Mouse (Mus musculus): ENCODE measurements at regions not wholly inside any gene's neighbourhood (a gene's known extent, or its start where the extent isn't known, plus 50 kb on each side); places are given as distances from the start of the nearest gene placed in this dataset.

GRCm38 (mm10) chr6:140342881-140343280, 81.0 kb upstream of the Plekha5 start:
- Histone ChIP-seq H3K36me3 (no peaks in the 10 kb centered on the region), H3K27me3 (no peaks in the 10 kb centered on the region)

GRCm38 (mm10) chr6:140339731-140340130, 84.1 kb upstream of the Plekha5 start:
- ATAC-seq (ENCODE audit: insufficient number of reproducible peaks, low FRiP score, low TSS enrichment, low read depth) = no peak

More at GRCm38 (mm10) chr6:140342881-140343280, 81.0 kb upstream of the Plekha5 start:
- Histone ChIP-seq H3K9me3 (replicated peaks) (no peaks in the 10 kb centered on the region), H3K27ac (replicated peaks) (no peak overlapping the region), H3K4me3 (replicated peaks) (no peak overlapping the region), H3K4me2 (replicated peaks) (no peak overlapping the region), H3K9ac (no peak overlapping the region), H3K4me1 (peaks cover 1% of the 10 kb centered on the region; the same call in 1 of the 2 replicates)
- WGBS = 63% methylated on average over 1 of the region's 1 CpGs
- ATAC-seq (ENCODE audit: insufficient number of reproducible peaks, low FRiP score, low TSS enrichment, low read depth) = no peak

GRCm38 (mm10) chr6:140337897-140338749, 85.7 kb upstream of the Plekha5 start:
- H3K27ac ChIP-seq (replicated peaks) = no peak overlapping the region
- peak overlapping the region; percentile 12; the same call in 1 of the 2 replicates for H3K4me3 ChIP-seq (replicated peaks)
- H3K27me3 ChIP-seq = no peaks in the 10 kb centered on the region
- peak overlapping the region; percentile 13 for H3K4me2 ChIP-seq (replicated peaks)
- H3K36me3 ChIP-seq = no peaks in the 10 kb centered on the region
- 46% methylated on average over 19 of the region's 19 CpGs for WGBS
- H3K9ac ChIP-seq = no peak overlapping the region
- ATAC-seq (ENCODE audit: insufficient number of reproducible peaks, low FRiP score, low TSS enrichment, low read depth) = no peak
- H3K4me1 ChIP-seq = peaks cover 18% of the 10 kb centered on the region
- no peaks in the 10 kb centered on the region for H3K9me3 ChIP-seq (replicated peaks)

More at GRCm38 (mm10) chr6:140339731-140340130, 84.1 kb upstream of the Plekha5 start:
- Histone ChIP-seq H3K4me3 (replicated peaks) (no peak overlapping the region), H3K4me1 (peaks cover 18% of the 10 kb centered on the region), H3K9me3 (replicated peaks) (no peaks in the 10 kb centered on the region), H3K27ac (replicated peaks) (no peak overlapping the region), H3K27me3 (no peaks in the 10 kb centered on the region), H3K36me3 (no peaks in the 10 kb centered on the region), H3K9ac (no peak overlapping the region), H3K4me2 (replicated peaks) (no peak overlapping the region)
- WGBS = 76% methylated on average over 13 of the region's 13 CpGs

GRCm38 (mm10) chr6:140337083-140337491, 86.8 kb upstream of the Plekha5 start:
- ATAC-seq (ENCODE audit: insufficient number of reproducible peaks, low FRiP score, low TSS enrichment, low read depth) = 0 out of 2 replicates have a peak, but pooled peaks have one; percentile 39

GRCm38 (mm10) chr6:140336414-140336941, 87.4 kb upstream of the Plekha5 start:
- H3K4me1 ChIP-seq = peaks cover 18% of the 10 kb centered on the region
- no peak overlapping the region for H3K9ac ChIP-seq
- H3K36me3 ChIP-seq = no peaks in the 10 kb centered on the region
- H3K27ac ChIP-seq (replicated peaks) = peak overlapping the region; percentile 40; the same call in 1 of the 2 replicates
- no peaks in the 10 kb centered on the region for H3K9me3 ChIP-seq (replicated peaks)
- no peak for ATAC-seq (ENCODE audit: insufficient number of reproducible peaks, low FRiP score, low TSS enrichment, low read depth)
- H3K27me3 ChIP-seq = no peaks in the 10 kb centered on the region
- H3K4me3 ChIP-seq (replicated peaks) = no peak overlapping the region
- H3K4me2 ChIP-seq (replicated peaks) = peak overlapping the region; percentile 22; the same call in 1 of the 2 replicates
- WGBS = 7% methylated on average over 13 of the region's 13 CpGs

More at GRCm38 (mm10) chr6:140337083-140337491, 86.8 kb upstream of the Plekha5 start:
- 9% methylated on average over 3 of the region's 3 CpGs for WGBS
- H3K27me3 ChIP-seq = no peaks in the 10 kb centered on the region
- peak overlapping the region; percentile 40; the same call in 1 of the 2 replicates for H3K27ac ChIP-seq (replicated peaks)
- no peak overlapping the region for H3K9ac ChIP-seq
- peaks cover 18% of the 10 kb centered on the region for H3K4me1 ChIP-seq
- H3K4me3 ChIP-seq (replicated peaks) = no peak overlapping the region
- no peaks in the 10 kb centered on the region for H3K36me3 ChIP-seq
- no peaks in the 10 kb centered on the region for H3K9me3 ChIP-seq (replicated peaks)
- H3K4me2 ChIP-seq (replicated peaks) = peak overlapping the region; percentile 8; the same call in 1 of the 2 replicates

GRCm38 (mm10) chr6:140333397-140333796, 90.5 kb upstream of the Plekha5 start:
- no peak overlapping the region for H3K4me3 ChIP-seq (replicated peaks)
- no peak for ATAC-seq (ENCODE audit: insufficient number of reproducible peaks, low FRiP score, low TSS enrichment, low read depth)
- WGBS = 52% methylated on average over 3 of the region's 3 CpGs
- H3K9ac ChIP-seq = no peak overlapping the region
- H3K27ac ChIP-seq (replicated peaks) = no peak overlapping the region
- H3K4me1 ChIP-seq = peaks cover 18% of the 10 kb centered on the region
- no peaks in the 10 kb centered on the region for H3K9me3 ChIP-seq (replicated peaks)
- H3K36me3 ChIP-seq = no peaks in the 10 kb centered on the region
- H3K4me2 ChIP-seq (replicated peaks) = no peak overlapping the region
- no peaks in the 10 kb centered on the region for H3K27me3 ChIP-seq

- Histone ChIP-seq H3K4me3 (replicated peaks) (no peak overlapping the region), H3K27ac (replicated peaks) (no peak overlapping the region), H3K9me3 (replicated peaks) (no peaks in the 10 kb centered on the region), H3K36me3 (no peaks in the 10 kb centered on the region), H3K9ac (no peak overlapping the region), H3K4me1 (no peaks in the 10 kb centered on the region), H3K27me3 (no peaks in the 10 kb centered on the region), H3K4me2 (replicated peaks) (no peak overlapping the region)
- ATAC-seq (ENCODE audit: insufficient number of reproducible peaks, low FRiP score, low TSS enrichment, low read depth) = no peak
- WGBS = 94% methylated on average over 11 of the region's 11 CpGs
These were observed 115.2 kb upstream of the Plekha5 start for GRCm38 (mm10) chr6:140308641-140309040.

- no peaks in the 10 kb centered on the region for H3K4me1 ChIP-seq
- 80% methylated on average over 6 of the region's 6 CpGs for WGBS
- no peaks in the 10 kb centered on the region for H3K27me3 ChIP-seq
- ATAC-seq (ENCODE audit: insufficient number of reproducible peaks, low FRiP score, low TSS enrichment, low read depth) = no peak
- no peak overlapping the region for H3K4me2 ChIP-seq (replicated peaks)
- H3K4me3 ChIP-seq (replicated peaks) = no peak overlapping the region
- H3K27ac ChIP-seq (replicated peaks) = no peak overlapping the region
- no peaks in the 10 kb centered on the region for H3K36me3 ChIP-seq
- H3K9ac ChIP-seq = no peak overlapping the region
- no peaks in the 10 kb centered on the region for H3K9me3 ChIP-seq (replicated peaks)
These were observed 116.9 kb upstream of the Plekha5 start for GRCm38 (mm10) chr6:140306811-140307558.

- no peaks in the 10 kb centered on the region for H3K4me1 ChIP-seq
- H3K4me3 ChIP-seq (replicated peaks) = no peak overlapping the region
- no peaks in the 10 kb centered on the region for H3K36me3 ChIP-seq
- 51% methylated on average over 5 of the region's 5 CpGs for WGBS
- no peaks in the 10 kb centered on the region for H3K27me3 ChIP-seq
- no peak overlapping the region for H3K4me2 ChIP-seq (replicated peaks)
- no peak overlapping the region for H3K27ac ChIP-seq (replicated peaks)
- ATAC-seq (ENCODE audit: insufficient number of reproducible peaks, low FRiP score, low TSS enrichment, low read depth) = no peak
- no peaks in the 10 kb centered on the region for H3K9me3 ChIP-seq (replicated peaks)
- H3K9ac ChIP-seq = no peak overlapping the region
These were observed 119.7 kb upstream of the Plekha5 start for GRCm38 (mm10) chr6:140304105-140304504.

GRCm38 (mm10) chr6:140300470-140301145, 123.2 kb upstream of the Plekha5 start:
- no peaks in the 10 kb centered on the region for H3K4me1 ChIP-seq
- 57% methylated on average over 7 of the region's 7 CpGs for WGBS
- no peaks in the 10 kb centered on the region for H3K9me3 ChIP-seq (replicated peaks)
- H3K4me2 ChIP-seq (replicated peaks) = no peak overlapping the region
- H3K36me3 ChIP-seq = no peaks in the 10 kb centered on the region
- no peak overlapping the region for H3K27ac ChIP-seq (replicated peaks)
- no peak for ATAC-seq (ENCODE audit: insufficient number of reproducible peaks, low FRiP score, low TSS enrichment, low read depth)
- no peaks in the 10 kb centered on the region for H3K27me3 ChIP-seq
- no peak overlapping the region for H3K4me3 ChIP-seq (replicated peaks)
- no peak overlapping the region for H3K9ac ChIP-seq
